Mouse (Mus musculus): ENCODE data around the gene Kcnh4. TPM values are rescaled to one million over a fixed set of nuclear protein-coding genes. Genes with fewer than 3 reads are reported as not detected.

Kcnh4 gene
- polyA plus RNA-seq, 2 experiments = not detected

- no peaks in the 10 kb centered on the region for H3K27me3 ChIP-seq (ENCODE audit: control insufficient read depth, insufficient read depth, low read length)
- no peak overlapping the region for H3K4me2 ChIP-seq (ENCODE audit: low read depth)
- peaks cover 24 to 37% of the 10 kb centered on the region in 2 experiments for H3K4me1 ChIP-seq (replicated peaks; ENCODE audit: control insufficient read depth in 2 of 2, insufficient read depth in 2 of 2, low read length in 1 of 2)
- no peaks in the 10 kb centered on the region for H3K9me3 ChIP-seq (ENCODE audit: control insufficient read depth, low read length)
- no peak for ATAC-seq (ENCODE audit: insufficient read depth)
- no peak overlapping the region for H3K27ac ChIP-seq
- H3K4me3 ChIP-seq (ENCODE audit: insufficient read depth in 1 of 2, low read depth in 2 of 2, low read length in 2 of 2) = no peak overlapping the region
- WGBS (ENCODE audit: insufficient replicate concordance) = 88% methylated on average over 4 of the region's 4 CpGs
- H3K9ac ChIP-seq (replicated peaks) = no peak overlapping the region
- no peak for DNase-seq (ENCODE audit: low read depth in 3 of 3, low spot score in 3 of 3)
- TF ChIP-seq EP300 (IDR thresholded peaks at IDR 0.05; ENCODE audit: low read depth) = no peak
- TF ChIP-seq CTCF (IDR thresholded peaks at IDR 0.05; ENCODE audit: low read depth) = no peak
- H3K36me3 ChIP-seq (replicated peaks; ENCODE audit: control insufficient read depth, insufficient read depth, low read depth) = peaks cover 50% of the 10 kb centered on the region
Observed at GRCm38 (mm10) chr11:100718866-100719265, 40.9 kb downstream of the Kcnh4 start.

- H3K4me1 ChIP-seq (replicated peaks; ENCODE audit: control insufficient read depth in 2 of 2, insufficient read depth in 2 of 2, low read length in 1 of 2) = peaks cover 28 to 40% of the 10 kb centered on the region in 2 experiments
- TF ChIP-seq EP300 (IDR thresholded peaks at IDR 0.05; ENCODE audit: low read depth) (no peak), CTCF (IDR thresholded peaks at IDR 0.05; ENCODE audit: low read depth) (no peak)
- no peaks in the 10 kb centered on the region for H3K27me3 ChIP-seq (ENCODE audit: control insufficient read depth, insufficient read depth, low read length)
- no peak overlapping the region for H3K4me2 ChIP-seq (ENCODE audit: low read depth)
- H3K4me3 ChIP-seq (ENCODE audit: insufficient read depth in 1 of 2, low read depth in 2 of 2, low read length in 2 of 2) = no peak overlapping the region
- no peak overlapping the region for H3K27ac ChIP-seq
- no peak for ATAC-seq (ENCODE audit: insufficient read depth)
- no peak for DNase-seq (ENCODE audit: low read depth in 3 of 3, low spot score in 3 of 3)
- H3K9me3 ChIP-seq (ENCODE audit: control insufficient read depth, low read length) = no peaks in the 10 kb centered on the region
- no peak overlapping the region for H3K9ac ChIP-seq (replicated peaks)
- 87% methylated on average over 7 of the region's 7 CpGs for WGBS (ENCODE audit: insufficient replicate concordance)
- H3K36me3 ChIP-seq (replicated peaks; ENCODE audit: control insufficient read depth, insufficient read depth, low read depth) = peaks cover 50% of the 10 kb centered on the region
Observed at GRCm38 (mm10) chr11:100718462-100718861, 41.3 kb downstream of the Kcnh4 start.

- no peaks in the 10 kb centered on the region for H3K9me3 ChIP-seq (ENCODE audit: control insufficient read depth, low read length)
- ATAC-seq (ENCODE audit: insufficient read depth) (no peak), DNase-seq (ENCODE audit: low read depth in 3 of 3, low spot score in 3 of 3) (no peak)
- H3K4me1 ChIP-seq (replicated peaks; ENCODE audit: control insufficient read depth in 2 of 2, insufficient read depth in 2 of 2, low read length in 1 of 2) = peaks cover 23 to 41% of the 10 kb centered on the region in 2 experiments
- H3K4me3 ChIP-seq (ENCODE audit: insufficient read depth in 1 of 2, low read depth in 2 of 2, low read length in 2 of 2) = no peak overlapping the region
- no peak overlapping the region for H3K4me2 ChIP-seq (ENCODE audit: low read depth)
- 75% methylated on average over 3 of the region's 3 CpGs for WGBS (ENCODE audit: insufficient replicate concordance)
- H3K27me3 ChIP-seq (ENCODE audit: control insufficient read depth, insufficient read depth, low read length) = no peaks in the 10 kb centered on the region
- no peak for TF ChIP-seq CTCF (IDR thresholded peaks at IDR 0.05; ENCODE audit: low read depth)
- TF ChIP-seq EP300 (IDR thresholded peaks at IDR 0.05; ENCODE audit: low read depth) = no peak
- no peak overlapping the region for H3K27ac ChIP-seq
- H3K36me3 ChIP-seq (replicated peaks; ENCODE audit: control insufficient read depth, insufficient read depth, low read depth) = peaks cover 50% of the 10 kb centered on the region
- no peak overlapping the region for H3K9ac ChIP-seq (replicated peaks)
Observed at GRCm38 (mm10) chr11:100716649-100717048, 43.1 kb downstream of the Kcnh4 start.

GRCm38 (mm10) chr11:100714948-100715347 is 44.8 kb downstream of the Kcnh4 start:
- Histone ChIP-seq H3K4me2 (ENCODE audit: low read depth) (peak overlapping the region; percentile 85; the same call in 1 of the 2 replicates), H3K36me3 (replicated peaks; ENCODE audit: control insufficient read depth, insufficient read depth, low read depth) (peaks cover 49% of the 10 kb centered on the region), H3K27ac (no peak overlapping the region), H3K27me3 (ENCODE audit: control insufficient read depth, insufficient read depth, low read length) (no peaks in the 10 kb centered on the region), H3K4me1 (replicated peaks; ENCODE audit: control insufficient read depth in 2 of 2, insufficient read depth in 2 of 2, low read length in 1 of 2) (peaks cover 25 to 33% of the 10 kb centered on the region in 2 experiments), H3K9ac (replicated peaks) (no peak overlapping the region), H3K4me3 (ENCODE audit: insufficient read depth in 1 of 2, low read depth in 2 of 2, low read length in 2 of 2) (no peak overlapping the region), H3K9me3 (ENCODE audit: control insufficient read depth, low read length) (no peaks in the 10 kb centered on the region)
- 91% methylated on average over 6 of the region's 6 CpGs for WGBS (ENCODE audit: insufficient replicate concordance)
- DNase-seq (ENCODE audit: low read depth in 3 of 3, low spot score in 3 of 3) (no peak), ATAC-seq (ENCODE audit: insufficient read depth) (no peak)
- TF ChIP-seq CTCF (IDR thresholded peaks at IDR 0.05; ENCODE audit: low read depth) (no peak), EP300 (IDR thresholded peaks at IDR 0.05; ENCODE audit: low read depth) (no peak)

- WGBS (ENCODE audit: insufficient replicate concordance) = 40% methylated on average over 6 of the region's 6 CpGs
- peak; percentile 69 to 72 (median 71) for DNase-seq (ENCODE audit: low read depth in 3 of 3, low spot score in 3 of 3)
- H3K27ac ChIP-seq = peak overlapping the region; percentile 67
- TF ChIP-seq CTCF (IDR thresholded peaks at IDR 0.05; ENCODE audit: low read depth) (peak; percentile 96), EP300 (IDR thresholded peaks at IDR 0.05; ENCODE audit: low read depth) (no peak)
- H3K36me3 ChIP-seq (replicated peaks; ENCODE audit: control insufficient read depth, insufficient read depth, low read depth) = peaks cover 44% of the 10 kb centered on the region
- H3K4me2 ChIP-seq (ENCODE audit: low read depth) = peak overlapping the region; percentile 85
- H3K4me1 ChIP-seq (replicated peaks; ENCODE audit: control insufficient read depth in 2 of 2, insufficient read depth in 2 of 2, low read length in 1 of 2) = peaks cover 25 to 33% of the 10 kb centered on the region in 2 experiments
- no peaks in the 10 kb centered on the region for H3K27me3 ChIP-seq (ENCODE audit: control insufficient read depth, insufficient read depth, low read length)
- peak overlapping the region; percentile 41 for H3K9ac ChIP-seq (replicated peaks)
- no peaks in the 10 kb centered on the region for H3K9me3 ChIP-seq (ENCODE audit: control insufficient read depth, low read length)
- ATAC-seq (ENCODE audit: insufficient read depth) = peak; percentile 48
- peak overlapping the region; percentile 28 to 50 for H3K4me3 ChIP-seq (ENCODE audit: insufficient read depth in 1 of 2, low read depth in 2 of 2, low read length in 2 of 2)
Observed at GRCm38 (mm10) chr11:100714534-100714915, 45.2 kb downstream of the Kcnh4 start.
